Mouse (Mus musculus) gastrocnemius, postnatal 36 days (tissue): Measurements from ENCODE around the gene Sarnp. TPM values are rescaled to one million over a fixed set of nuclear protein-coding genes. Genes with fewer than 3 reads are reported as not detected.
A peak's percentile ranks its signal among the peaks of the same experiment; 100 is the strongest.

Source experiments
- DNase-seq, 2 experiments: peaks; one replicate each; pipeline ENCODE4 v3.0.0; 2022
- intact Hi-C: fragments of 180-260 bp; cut with DNase I; formaldehyde crosslinking; loops from one replicate; pipeline ENCODE4 v1.15.1; 2025
- total RNA-seq, 2 experiments: library from RNA; stranded (reverse); gene quantifications; 2 replicates each; pipeline ENCODE4 v1.2.3; 2021

Gene Sarnp
- total RNA-seq, 2 experiments from 2014 or later, result 25.2 to 27.2 TPM

DNA sequence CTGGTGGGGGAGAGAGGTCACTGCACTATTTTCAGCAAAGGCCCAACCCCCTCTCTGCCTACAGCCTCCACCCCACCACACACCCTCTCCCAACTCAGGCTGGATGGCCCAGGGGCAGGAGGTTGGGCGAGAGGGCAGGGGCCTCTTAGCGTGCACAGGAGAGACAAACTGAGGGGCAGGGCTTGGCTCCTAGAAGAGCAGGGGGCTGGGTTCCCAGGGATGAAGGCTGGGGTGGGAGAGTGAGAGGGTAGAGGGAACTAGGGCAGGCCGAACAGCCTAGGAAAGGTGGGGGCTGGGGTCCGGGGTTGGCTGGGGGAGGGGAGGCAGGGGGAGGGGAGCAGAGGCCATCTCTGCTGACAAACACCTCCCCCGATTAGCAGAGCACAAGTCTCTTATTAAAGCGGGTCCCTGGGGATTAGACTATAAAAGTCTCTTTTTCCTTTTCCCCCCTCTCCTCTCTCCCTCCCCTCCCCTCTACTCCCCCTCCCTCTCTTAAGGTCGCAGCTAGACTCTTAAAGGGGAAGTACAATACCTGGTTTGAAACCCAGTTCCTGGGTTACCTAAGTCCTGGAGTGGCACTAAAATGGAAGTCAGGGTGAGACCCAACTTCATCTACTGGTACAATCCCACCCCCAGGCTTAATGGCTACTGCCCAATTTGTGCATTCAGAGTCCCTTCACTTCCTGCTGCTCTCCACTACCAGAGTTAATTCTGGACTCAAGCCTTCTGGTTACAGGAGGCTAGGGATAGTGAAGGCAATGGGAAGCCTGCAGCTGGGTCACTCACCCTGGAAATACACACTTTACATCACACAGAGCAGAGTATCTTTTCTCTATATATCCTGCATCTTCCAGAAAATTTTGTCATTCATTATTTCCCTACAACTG, 72.1 kb downstream of the Sarnp start:
- intact Hi-C loops, result no loop called here
- no peak for DNase-seq

DNA sequence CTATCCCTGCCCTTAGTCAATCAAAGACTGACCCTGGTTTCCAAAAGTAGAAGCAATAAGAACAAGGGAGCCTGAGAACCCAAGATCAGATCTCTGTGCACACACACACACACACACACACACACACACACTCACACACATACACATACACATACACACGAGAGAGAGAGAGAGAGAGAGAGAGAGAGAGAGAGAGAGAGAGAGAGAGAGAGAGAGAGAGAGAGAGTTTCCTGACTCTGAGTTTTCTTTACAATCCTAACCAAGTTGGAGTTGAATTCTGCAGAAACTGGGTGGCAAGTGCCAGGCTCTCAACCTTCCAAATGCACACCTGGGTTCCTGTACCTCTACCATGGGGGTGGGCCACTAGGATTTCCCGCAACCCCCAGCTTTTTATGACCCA, 72.7 kb downstream of the Sarnp start:
- DNase-seq, result no peak
- intact Hi-C loops, result no loop called here

DNA sequence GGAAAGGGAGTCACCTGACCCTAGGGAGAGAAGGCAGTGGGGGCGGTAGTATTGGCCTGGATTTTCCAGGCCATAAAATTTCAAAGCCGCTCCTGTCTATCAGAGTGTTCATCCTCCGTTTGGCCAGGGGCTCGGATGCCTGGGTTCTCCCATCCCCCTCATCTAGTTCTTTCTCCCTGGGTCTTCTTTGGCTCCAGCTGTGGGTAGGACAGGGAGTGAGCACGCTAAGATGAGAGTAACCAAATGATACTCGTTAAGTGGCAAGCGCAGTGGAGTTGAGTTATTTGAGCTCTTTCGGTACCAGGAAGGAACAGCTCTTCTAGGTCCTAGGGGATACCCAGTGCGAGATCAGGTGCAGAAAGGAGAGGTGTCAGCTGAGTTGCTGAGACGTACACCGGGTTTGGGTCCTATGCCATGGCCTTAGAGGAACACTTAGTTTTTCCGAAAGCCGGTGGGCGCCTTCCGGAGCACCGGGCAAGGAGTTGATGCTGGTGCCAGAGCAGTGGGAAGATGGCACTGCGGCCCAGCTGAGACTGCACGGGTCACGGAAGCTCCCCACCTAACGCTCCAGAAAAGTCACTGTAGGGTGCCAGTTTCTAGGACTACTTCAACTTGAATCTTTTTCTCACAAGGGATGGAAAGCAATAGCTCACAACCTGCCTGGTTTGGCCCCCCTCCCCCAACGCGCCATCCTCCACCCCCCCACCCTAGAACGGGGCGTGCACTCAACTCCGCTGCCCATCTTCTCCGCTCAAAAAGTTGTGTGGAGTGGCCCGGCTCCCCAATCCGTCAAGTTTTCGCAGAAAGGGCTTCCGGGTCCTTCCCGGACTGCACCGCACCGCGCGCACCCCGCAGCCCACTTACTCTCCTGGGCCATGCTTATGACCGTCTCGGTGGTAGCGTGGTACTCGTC, 73.5 kb downstream of the Sarnp start:
- DNase-seq, result no peak
- intact Hi-C loops, result no loop called here

GRCm38 (mm10) chr10:128891296-128892094, 74.4 kb downstream of the Sarnp start, which contains the start of gene Gdf11:
Gdf11 (minus strand) TSS chr10:128891718.
- peak in 1 of 2 experiments; percentile 27 for DNase-seq

DNA sequence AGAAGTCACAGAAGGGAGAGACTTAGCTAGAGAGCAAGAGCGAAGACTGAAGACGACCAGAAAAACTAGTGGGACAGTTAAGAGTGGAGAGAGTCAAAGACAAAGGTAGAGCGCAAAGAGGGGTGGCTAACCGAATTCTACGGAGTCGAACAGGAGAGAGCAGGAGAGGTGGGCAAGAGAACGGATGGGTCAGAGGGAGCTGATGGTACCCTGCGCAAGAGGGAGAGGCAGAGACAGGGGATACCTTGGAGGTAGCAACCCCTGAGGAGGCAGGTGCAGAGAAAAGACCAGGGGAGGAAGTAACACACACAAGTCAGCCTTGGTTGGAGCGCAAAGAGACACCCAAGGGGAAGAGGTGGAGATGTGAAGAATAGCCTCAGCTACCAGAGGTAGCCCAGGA, 75.1 kb downstream of the Sarnp start:
- DNase-seq, result no peak
- intact Hi-C loops, result no loop called here

More at GRCm38 (mm10) chr10:128891296-128892094, 74.4 kb downstream of the Sarnp start, which contains the start of gene Gdf11:
- intact Hi-C loops, result no loop called here

GRCm38 (mm10) chr10:128895437-128895836, 78.3 kb downstream of the Sarnp start:
- intact Hi-C loops, result loop anchor here (2.0 kb wide), 2 partner anchors 51 to 165 kb away; no protein-coding TSS in a partner anchor
- peak in 1 of 2 experiments; percentile 58 for DNase-seq

DNA sequence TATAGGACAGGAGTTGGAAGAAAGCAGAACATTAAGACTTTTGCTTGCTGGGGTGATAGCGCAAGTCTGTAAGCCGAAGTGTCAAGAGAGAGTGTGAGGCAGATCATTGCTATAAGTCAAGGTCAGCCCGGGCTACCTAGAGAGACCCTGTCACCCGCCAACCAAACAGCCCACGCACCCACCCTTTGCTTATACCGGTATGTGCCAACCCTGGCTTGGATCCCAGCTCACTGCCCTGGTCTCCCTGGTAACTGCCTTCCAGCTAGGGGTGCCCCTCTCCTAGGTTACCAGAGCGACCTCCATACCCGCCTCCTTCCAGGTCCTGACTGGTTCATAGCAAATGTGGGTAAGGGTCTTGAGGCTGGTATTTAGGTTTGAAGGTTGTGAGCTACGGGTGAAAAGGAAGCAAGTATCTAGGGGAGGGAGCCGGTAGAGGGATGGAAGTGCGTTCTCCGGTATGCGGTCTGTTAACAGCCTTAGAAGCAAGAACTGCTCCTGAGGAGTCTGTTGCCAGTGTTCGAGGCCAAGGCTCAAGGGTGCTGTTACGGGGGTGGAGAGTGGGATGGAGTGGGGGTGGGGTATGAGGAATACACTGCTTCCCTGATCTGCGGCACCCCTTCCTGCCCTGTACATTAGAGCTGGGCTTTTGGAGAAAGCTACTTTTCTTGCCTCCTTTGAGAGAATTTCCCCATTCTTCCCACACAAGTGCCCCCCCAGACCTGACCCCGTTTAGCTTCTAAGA, 79.0 kb downstream of the Sarnp start:
- intact Hi-C loops, result loop anchor here (2.0 kb wide), 2 partner anchors 51 to 165 kb away; no protein-coding TSS in a partner anchor
- no peak for DNase-seq

GRCm38 (mm10) chr10:128896807-128897206, 79.7 kb downstream of the Sarnp start:
- DNase-seq, result no peak
- intact Hi-C loops, result no loop called here

- no peak for DNase-seq
- intact Hi-C loops, result no loop called here
These were observed 80.4 kb downstream of the Sarnp start for GRCm38 (mm10) chr10:128897501-128897900.

DNA sequence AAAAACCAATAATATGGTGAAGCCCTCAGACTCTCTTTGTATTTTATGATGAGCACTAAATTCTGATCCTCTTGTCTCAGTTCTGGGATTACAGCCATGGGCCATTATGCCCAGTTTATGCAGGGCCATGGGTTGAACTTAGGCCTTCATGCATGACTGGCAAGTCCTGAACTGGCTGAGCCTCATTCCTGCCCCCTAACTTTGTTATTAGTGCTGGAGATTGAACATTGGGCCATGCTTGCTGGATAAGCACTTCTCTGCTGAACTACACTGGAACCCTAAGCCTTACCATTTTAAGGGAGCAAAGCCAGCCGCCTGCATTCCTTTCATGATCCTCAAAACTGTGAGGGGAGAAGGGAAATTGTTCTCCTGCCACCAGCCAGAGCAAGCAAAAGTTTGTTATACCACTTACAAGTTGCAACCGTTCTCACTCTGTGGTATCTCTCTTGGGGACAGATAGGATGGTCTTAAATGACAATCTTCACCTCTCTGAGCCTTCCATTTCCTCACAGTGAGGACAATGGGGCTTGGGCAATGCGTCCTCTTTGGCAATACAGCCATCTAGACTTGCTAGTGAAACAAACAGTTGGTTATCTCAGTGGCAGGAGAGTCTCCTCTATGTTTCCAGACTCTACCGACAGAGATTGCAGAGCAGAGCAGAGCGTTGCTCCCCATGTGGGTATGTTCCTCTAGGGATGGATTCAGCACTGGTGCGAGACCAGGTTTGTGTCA, 82.8 kb downstream of the Sarnp start:
- no peak for DNase-seq
- intact Hi-C loops, result no loop called here

- intact Hi-C loops, result no loop called here
- no peak for DNase-seq
These were observed 83.6 kb downstream of the Sarnp start, which contains the start of gene Cd63 for GRCm38 (mm10) chr10:128900698-128901097. Cd63 (plus strand) TSS chr10:128900989.

DNA sequence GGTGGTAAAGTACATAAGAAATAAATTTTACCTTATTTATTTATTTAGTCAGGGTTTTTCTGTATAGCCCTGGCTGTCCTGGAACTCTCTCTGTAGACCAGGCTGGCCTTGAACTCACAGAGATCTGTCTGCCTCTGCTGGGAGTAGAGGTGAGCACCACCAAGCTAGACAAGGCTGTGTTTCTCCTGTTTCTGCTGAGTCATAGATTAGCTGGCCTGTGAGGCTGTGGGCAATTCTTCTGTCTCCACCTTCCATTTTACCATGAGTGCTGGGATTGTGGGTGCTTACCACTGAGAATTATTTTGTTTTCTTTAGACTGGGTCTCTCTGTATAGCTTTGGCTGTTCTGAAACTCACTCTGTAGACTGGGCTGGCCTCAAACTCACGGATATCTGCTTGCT, 84.3 kb downstream of the Sarnp start:
- intact Hi-C loops, result no loop called here
- no peak for DNase-seq

GRCm38 (mm10) chr10:128902409-128902988, 85.4 kb downstream of the Sarnp start:
- no peak for DNase-seq
- intact Hi-C loops, result no loop called here

GRCm38 (mm10) chr10:128904812-128905211, 87.7 kb downstream of the Sarnp start:
- DNase-seq, result no peak

DNA sequence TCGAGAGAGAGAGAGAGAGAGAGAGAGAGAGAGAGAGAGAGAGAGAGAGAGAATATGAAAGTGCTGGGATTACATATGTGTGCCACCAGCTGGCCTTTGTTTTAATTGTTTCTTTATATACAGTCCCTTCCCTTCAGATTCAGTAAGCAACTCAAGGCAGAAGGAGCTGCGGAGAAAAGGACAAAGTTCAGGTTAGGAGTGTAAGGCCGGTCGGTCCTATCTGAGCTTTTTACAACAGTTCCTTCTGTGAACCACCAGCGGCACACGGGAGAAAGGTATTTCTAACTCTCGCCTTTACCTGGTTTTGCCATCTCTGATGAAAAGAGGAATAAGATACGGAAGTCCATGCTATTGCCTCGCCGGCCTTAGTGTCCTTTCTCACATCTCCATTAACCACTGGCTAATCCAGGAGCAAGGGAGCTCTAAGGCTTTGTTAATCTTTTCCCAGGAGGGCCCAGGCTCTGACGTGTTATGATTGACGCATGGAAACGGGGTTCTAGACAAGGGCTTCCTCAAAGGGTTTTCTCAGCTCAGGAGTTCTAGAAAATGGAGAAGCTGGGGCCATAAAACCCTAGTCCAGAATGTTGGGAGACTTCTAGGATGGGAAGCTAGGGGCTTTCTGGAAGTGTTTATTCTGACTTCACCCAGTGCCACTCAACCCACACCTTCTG, 91.8 kb downstream of the Sarnp start:
- intact Hi-C loops, result no loop called here
- DNase-seq, result no peak

More at GRCm38 (mm10) chr10:128904812-128905211, 87.7 kb downstream of the Sarnp start:
- intact Hi-C loops, result no loop called here

GRCm38 (mm10) chr10:128909567-128910028, 92.5 kb downstream of the Sarnp start:
- intact Hi-C loops, result no loop called here
- DNase-seq, result peak; percentile 85 to 86

DNA sequence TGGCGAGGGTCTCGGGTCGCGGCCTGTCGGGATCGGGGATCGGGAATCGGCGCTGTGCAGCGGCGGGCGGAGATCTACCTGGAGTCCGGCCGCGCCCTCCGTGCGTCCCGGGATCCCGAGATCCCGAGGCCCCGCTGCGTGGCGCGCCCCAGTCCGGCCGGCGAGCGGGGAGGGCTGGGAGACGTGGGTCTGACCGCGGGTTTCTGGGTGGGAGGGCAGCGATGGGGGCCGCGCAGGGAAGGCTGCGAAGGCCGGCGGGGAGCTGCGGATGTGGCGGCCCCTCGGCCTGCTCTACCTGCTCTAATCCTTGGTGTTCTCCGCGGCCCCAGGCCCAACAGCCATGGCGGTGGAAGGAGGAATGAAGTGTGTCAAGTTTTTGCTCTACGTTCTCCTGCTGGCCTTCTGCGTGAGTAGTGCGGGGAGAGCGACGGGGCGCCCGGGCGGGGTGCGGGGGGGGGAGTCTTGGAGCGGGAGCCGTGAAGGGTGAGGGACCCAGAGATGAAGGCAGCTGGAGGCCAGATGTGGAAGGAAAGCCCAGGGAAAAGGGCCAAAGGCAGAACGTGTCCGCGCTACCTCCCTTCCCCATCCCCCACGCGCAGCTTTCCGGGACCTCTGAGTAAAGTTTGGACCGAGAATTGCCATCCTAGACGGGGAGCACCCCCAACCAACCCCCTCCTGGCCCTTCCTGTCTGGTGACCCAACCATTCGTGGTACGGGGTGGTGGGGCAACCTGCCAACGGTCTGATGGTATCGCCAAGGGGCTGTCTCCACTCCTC, 93.1 kb downstream of the Sarnp start:
- peak; percentile 47 to 56 for DNase-seq
- intact Hi-C loops, result no loop called here
